Mouse (Mus musculus): ENCODE results near the gene Mef2d. TPM values are rescaled to one million over a fixed set of nuclear protein-coding genes. Genes with fewer than 3 reads are reported as not detected.

The Mef2d gene
- polyA plus RNA-seq, 1 experiment from 2014 or later = 21.8 TPM

GRCm38 (mm10) chr3:88220842-88221241 lies 78.7 kb downstream of the Mef2d start:
- H3K27ac ChIP-seq (ENCODE audit: low read depth, low read length) = no peak overlapping the region
- H3K9ac ChIP-seq (ENCODE audit: low read depth, low read length) = no peak overlapping the region
- no peak overlapping the region for H3K4me2 ChIP-seq (replicated peaks; ENCODE audit: low read depth, low read length)
- 0% methylated on average over 6 of the region's 6 CpGs for WGBS
- no peak overlapping the region for H3K4me3 ChIP-seq (ENCODE audit: low read length)
- peaks cover 60% of the 10 kb centered on the region for H3K27me3 ChIP-seq (ENCODE audit: control insufficient read depth, insufficient read depth, low read length)
- ATAC-seq (ENCODE audit: low FRiP score, low TSS enrichment) = no peak
- H3K36me3 ChIP-seq (ENCODE audit: control insufficient read depth, insufficient read depth, low read length) = no peaks in the 10 kb centered on the region
- no peaks in the 10 kb centered on the region for H3K4me1 ChIP-seq (ENCODE audit: control insufficient read depth, insufficient read depth, low read length)
- no peaks in the 10 kb centered on the region for H3K9me3 ChIP-seq (ENCODE audit: control insufficient read depth, low read length)

Small RNA genes lying within 50 kb of the gene (microRNA-seq; reads per million reads assigned to microRNA genes)
- gene Gm25641 (not detected), gene Mir3093 (not detected), gene Mir9-1 (not detected)

Other genes starting within 250 kb of the Mef2d start
- 231 and 254 TPM in 2 replicates for gene Hdgf, start 236.1 kb upstream of the Mef2d start, polyA plus RNA-seq (2014; fragmentation: Nextera tagmentation; extraction: Ambion mirVana)
- 76.7 and 81.0 TPM in 2 replicates for gene Mrpl24, start 222.9 kb upstream of the Mef2d start, polyA plus RNA-seq (2014; fragmentation: Nextera tagmentation; extraction: Ambion mirVana)
- 34.6 and 45.5 TPM in 2 replicates for gene Isg20l2, start 212.1 kb upstream of the Mef2d start, polyA plus RNA-seq (2014; fragmentation: Nextera tagmentation; extraction: Ambion mirVana)
- 19.3 and 21.6 TPM in 2 replicates for gene Rrnad1, start 211.7 kb upstream of the Mef2d start, polyA plus RNA-seq (2014; fragmentation: Nextera tagmentation; extraction: Ambion mirVana)
- 113 and 169 TPM in 2 replicates for gene Crabp2, start 193.7 kb upstream of the Mef2d start, polyA plus RNA-seq (2014; fragmentation: Nextera tagmentation; extraction: Ambion mirVana)
- 14.8 and 26.1 TPM in 2 replicates for gene Nes, start 171.3 kb upstream of the Mef2d start, polyA plus RNA-seq (2014; fragmentation: Nextera tagmentation; extraction: Ambion mirVana)
- not detected in 2 replicates for gene Bcan, start 142.1 kb upstream of the Mef2d start, polyA plus RNA-seq (2014; fragmentation: Nextera tagmentation; extraction: Ambion mirVana)
- gene Hapln2, start 114.8 kb upstream of the Mef2d start, polyA plus RNA-seq (2014; fragmentation: Nextera tagmentation; extraction: Ambion mirVana) = not detected in 2 replicates
- gene Gpatch4, start 99.3 kb upstream of the Mef2d start, polyA plus RNA-seq (2014; fragmentation: Nextera tagmentation; extraction: Ambion mirVana) = 48.1 and 48.6 TPM in 2 replicates
- gene Naxe, start 83.9 kb upstream of the Mef2d start, polyA plus RNA-seq (2014; fragmentation: Nextera tagmentation; extraction: Ambion mirVana) = 159 and 171 TPM in 2 replicates
- gene Ttc24, start 64.1 kb upstream of the Mef2d start, polyA plus RNA-seq (2014; fragmentation: Nextera tagmentation; extraction: Ambion mirVana) = not detected in 2 replicates
- gene Iqgap3, start 60.4 kb upstream of the Mef2d start, polyA plus RNA-seq (2014; fragmentation: Nextera tagmentation; extraction: Ambion mirVana) = 15.5 and 20.9 TPM in 2 replicates
- gene Rhbg, start 112.3 kb downstream of the Mef2d start, polyA plus RNA-seq (2014; fragmentation: Nextera tagmentation; extraction: Ambion mirVana) = 2.2 and 3.7 TPM in 2 replicates
- gene Gm38392, start 144.8 kb downstream of the Mef2d start, polyA plus RNA-seq (2014; fragmentation: Nextera tagmentation; extraction: Ambion mirVana) = 0.79 TPM in 1 of 2 replicates, not detected in the other
- gene Tsacc, start 154.6 kb downstream of the Mef2d start, polyA plus RNA-seq (2014; fragmentation: Nextera tagmentation; extraction: Ambion mirVana) = 15.4 and 20.0 TPM in 2 replicates
- 603 and 679 TPM in 2 replicates for gene Cct3, start 154.7 kb downstream of the Mef2d start, polyA plus RNA-seq (2014; fragmentation: Nextera tagmentation; extraction: Ambion mirVana)
- 114 and 138 TPM in 2 replicates for gene Glmp, start 182.7 kb downstream of the Mef2d start, polyA plus RNA-seq (2014; fragmentation: Nextera tagmentation; extraction: Ambion mirVana)
- gene Tmem79, start 193.8 kb downstream of the Mef2d start, polyA plus RNA-seq (2014; fragmentation: Nextera tagmentation; extraction: Ambion mirVana) = 3.4 and 5.5 TPM in 2 replicates
- 36.5 and 47.4 TPM in 2 replicates for gene Smg5, start 193.9 kb downstream of the Mef2d start, polyA plus RNA-seq (2014; fragmentation: Nextera tagmentation; extraction: Ambion mirVana)
- gene Paqr6, start 222.2 kb downstream of the Mef2d start, polyA plus RNA-seq (2014; fragmentation: Nextera tagmentation; extraction: Ambion mirVana) = 7.9 and 8.5 TPM in 2 replicates
- 0.28 TPM in 1 of 2 replicates, not detected in the other for gene Bglap3, start 230.4 kb downstream of the Mef2d start, polyA plus RNA-seq (2014; fragmentation: Nextera tagmentation; extraction: Ambion mirVana)
- gene Bglap2, start 236.3 kb downstream of the Mef2d start, polyA plus RNA-seq (2014; fragmentation: Nextera tagmentation; extraction: Ambion mirVana) = not detected in 2 replicates
- 0.57 TPM in 1 of 2 replicates, not detected in the other for gene Bglap, start 242.1 kb downstream of the Mef2d start, polyA plus RNA-seq (2014; fragmentation: Nextera tagmentation; extraction: Ambion mirVana)